Mouse (Mus musculus): ENCODE data around the gene Prpsap1. TPM values are rescaled to one million over a fixed set of nuclear protein-coding genes. Genes with fewer than 3 reads are reported as not detected.

The Prpsap1 gene
- not detected in 2 replicates for polyA plus RNA-seq (2012; ENCODE audit: insufficient read depth, insufficient read length, low replicate concordance, missing spikeins)

DNA sequence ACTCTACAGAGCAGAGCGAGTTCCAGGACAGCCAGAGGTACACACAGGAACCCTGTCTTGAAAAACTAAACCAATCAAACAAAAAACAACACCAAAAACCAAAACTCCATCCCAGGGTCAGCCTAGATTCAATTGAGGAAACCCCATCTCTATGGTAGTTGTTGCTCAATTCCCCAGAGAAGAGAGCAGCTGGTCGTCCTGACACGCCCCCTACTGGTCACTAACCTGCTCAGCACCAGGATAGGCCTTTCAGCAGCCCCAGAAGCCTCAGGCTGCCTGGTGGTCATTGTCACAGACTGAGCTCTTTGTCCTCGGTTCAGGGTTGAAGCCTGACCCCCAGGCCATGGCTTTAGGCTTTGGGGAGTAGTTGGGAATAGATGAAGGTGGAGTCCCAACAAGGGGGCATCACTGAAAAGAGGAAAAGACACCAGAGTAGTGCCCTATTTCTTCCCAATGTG is at the start of gene Prpsap1:
TSS of gene Prpsap1 (minus strand) at position 408 of the 458 bp plus-strand sequence.
- TF ChIP-seq POLR2A (IDR thresholded peaks at IDR 0.05; ENCODE audit: insufficient read depth, low read depth, low read length) = no peak
- TF ChIP-seq CTCF (IDR thresholded peaks at IDR 0.05; ENCODE audit: insufficient read depth, low read depth, low read length) = peak; percentile 57; the same call in 1 of the 2 replicates
- Histone ChIP-seq H3K4me3 (ENCODE audit: insufficient read depth, low read depth, low read length) (no peak within 1 kb of the TSS), H3K4me1 (ENCODE audit: control insufficient read depth, insufficient read depth, low read length) (peaks cover 24% of the 10 kb centered on the region), H3K27ac (ENCODE audit: insufficient read depth, low read depth, low read length) (no peak within 1 kb of the TSS)
- 27% methylated on average over 4 of the region's 4 CpGs for WGBS

- WGBS = 80% methylated on average over 4 of the region's 4 CpGs
- no peak overlapping the region for H3K27ac ChIP-seq (ENCODE audit: insufficient read depth, low read depth, low read length)
- H3K4me3 ChIP-seq (ENCODE audit: insufficient read depth, low read depth, low read length) = no peak overlapping the region
- H3K4me1 ChIP-seq (ENCODE audit: control insufficient read depth, insufficient read depth, low read length) = peaks cover 8% of the 10 kb centered on the region; the same call in 1 of the 2 replicates
- TF ChIP-seq POLR2A (IDR thresholded peaks at IDR 0.05; ENCODE audit: insufficient read depth, low read depth, low read length) (no peak), CTCF (IDR thresholded peaks at IDR 0.05; ENCODE audit: insufficient read depth, low read depth, low read length) (peak; percentile 71; the same call in 1 of the 2 replicates)
Observed at GRCm38 (mm10) chr11:116543110-116543509, 49.1 kb upstream of the Prpsap1 start.

DNA sequence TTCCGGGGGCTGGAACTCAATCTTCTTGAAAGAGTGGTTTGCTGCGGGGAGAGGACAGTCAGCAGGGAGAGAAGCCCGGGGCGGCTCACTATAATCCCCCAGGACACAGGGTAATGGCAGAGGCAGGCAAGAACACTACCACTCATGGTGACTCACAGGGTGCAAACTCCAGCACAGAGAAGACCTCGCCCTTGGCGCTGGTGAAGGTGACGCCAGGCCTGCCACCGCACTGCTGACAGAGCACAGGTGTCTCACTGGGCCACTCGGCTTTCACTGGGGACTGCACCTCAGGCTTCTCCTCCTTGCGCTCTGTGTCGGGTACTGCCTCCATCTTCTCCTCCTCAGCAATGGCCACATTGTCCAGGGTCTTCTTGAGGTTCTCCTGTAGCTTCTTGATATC is 47.2 kb upstream of the Prpsap1 start:
- H3K4me1 ChIP-seq (ENCODE audit: control insufficient read depth, insufficient read depth, low read length) = no peaks in the 10 kb centered on the region
- H3K27ac ChIP-seq (ENCODE audit: insufficient read depth, low read depth, low read length) = no peak overlapping the region
- no peak overlapping the region for H3K4me3 ChIP-seq (ENCODE audit: insufficient read depth, low read depth, low read length)
- WGBS = 83% methylated on average over 11 of the region's 11 CpGs
- TF ChIP-seq POLR2A (IDR thresholded peaks at IDR 0.05; ENCODE audit: insufficient read depth, low read depth, low read length) (no peak), CTCF (IDR thresholded peaks at IDR 0.05; ENCODE audit: insufficient read depth, low read depth, low read length) (no peak)

DNA sequence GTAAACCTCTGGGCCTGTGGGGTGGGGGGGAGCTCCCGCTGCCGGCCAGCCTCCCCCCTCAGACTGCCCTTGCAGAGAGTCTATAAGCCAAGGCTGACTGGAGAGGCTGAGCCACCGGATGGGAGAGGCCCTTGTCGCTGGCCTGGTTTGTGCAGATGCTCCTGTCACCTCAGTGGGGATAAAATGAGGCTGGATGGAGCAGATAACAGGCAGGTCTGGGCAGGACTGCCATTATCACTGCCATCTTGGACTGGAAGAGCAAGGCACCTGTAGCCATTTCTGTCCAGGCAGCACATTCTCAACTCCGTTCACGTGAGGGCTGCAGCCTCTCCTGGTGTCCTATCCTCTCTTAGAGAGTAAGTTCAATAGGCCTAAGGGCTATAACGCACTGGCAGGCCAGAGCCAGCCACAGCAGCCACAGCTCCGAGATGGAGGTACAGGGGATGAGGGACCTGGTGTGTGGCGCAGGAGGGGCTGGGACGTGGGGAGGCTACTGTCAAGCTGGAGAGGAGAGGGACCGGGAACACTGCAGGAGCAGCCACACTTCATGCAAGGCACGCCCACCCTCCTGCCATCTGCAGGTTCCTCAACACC is 44.2 kb upstream of the Prpsap1 start:
- H3K27ac ChIP-seq (ENCODE audit: insufficient read depth, low read depth, low read length) = no peak overlapping the region
- H3K4me1 ChIP-seq (ENCODE audit: control insufficient read depth, insufficient read depth, low read length) = peaks cover 10% of the 10 kb centered on the region
- TF ChIP-seq CTCF (IDR thresholded peaks at IDR 0.05; ENCODE audit: insufficient read depth, low read depth, low read length) (no peak), POLR2A (IDR thresholded peaks at IDR 0.05; ENCODE audit: insufficient read depth, low read depth, low read length) (no peak)
- H3K4me3 ChIP-seq (ENCODE audit: insufficient read depth, low read depth, low read length) = no peak overlapping the region
- 81% methylated on average over 12 of the region's 12 CpGs for WGBS

DNA sequence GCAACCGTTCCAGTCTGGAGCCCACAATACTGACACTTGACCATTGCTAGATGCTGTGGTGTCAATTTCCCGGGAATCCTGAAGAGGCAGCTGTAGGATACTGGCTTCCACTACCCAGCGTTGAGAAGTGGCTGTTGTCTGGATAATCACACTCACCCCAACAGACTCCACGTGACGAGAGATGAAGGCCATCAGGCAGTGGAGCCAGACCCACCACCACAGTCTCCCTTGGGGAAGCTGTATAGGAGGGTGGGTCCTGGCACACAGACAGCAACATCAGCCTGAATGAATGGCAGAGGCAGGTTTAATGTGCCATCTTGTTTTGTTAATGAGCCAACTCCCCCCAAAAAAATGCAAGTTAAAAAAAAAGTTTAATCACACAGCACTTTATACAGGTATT is 43.4 kb upstream of the Prpsap1 start:
- TF ChIP-seq POLR2A (IDR thresholded peaks at IDR 0.05; ENCODE audit: insufficient read depth, low read depth, low read length) (no peak), CTCF (IDR thresholded peaks at IDR 0.05; ENCODE audit: insufficient read depth, low read depth, low read length) (no peak)
- H3K4me1 ChIP-seq (ENCODE audit: control insufficient read depth, insufficient read depth, low read length) = peaks cover 18% of the 10 kb centered on the region
- WGBS = 68% methylated on average over 5 of the region's 5 CpGs
- no peak overlapping the region for H3K27ac ChIP-seq (ENCODE audit: insufficient read depth, low read depth, low read length)
- no peak overlapping the region for H3K4me3 ChIP-seq (ENCODE audit: insufficient read depth, low read depth, low read length)

DNA sequence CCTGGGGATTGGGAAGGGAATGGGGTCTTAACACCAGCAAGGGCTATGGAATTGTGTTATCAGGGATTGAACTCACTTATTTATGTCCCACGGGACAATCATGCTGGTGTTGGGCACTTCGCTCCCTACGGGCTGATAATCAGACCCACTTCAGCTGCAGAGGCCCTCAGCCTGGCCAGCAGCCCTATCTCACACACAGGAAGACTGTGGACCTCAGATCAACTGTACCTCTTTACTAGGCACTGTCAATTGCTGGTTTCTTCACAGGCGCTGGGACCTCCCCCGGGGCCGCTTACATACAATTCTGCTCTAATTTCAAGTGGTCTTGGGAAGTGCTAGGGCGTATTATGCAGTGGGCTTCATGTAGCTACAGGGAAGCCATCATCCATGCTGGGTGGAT is 42.7 kb upstream of the Prpsap1 start:
- TF ChIP-seq CTCF (IDR thresholded peaks at IDR 0.05; ENCODE audit: insufficient read depth, low read depth, low read length) (no peak), POLR2A (IDR thresholded peaks at IDR 0.05; ENCODE audit: insufficient read depth, low read depth, low read length) (no peak)
- no peak overlapping the region for H3K27ac ChIP-seq (ENCODE audit: insufficient read depth, low read depth, low read length)
- no peak overlapping the region for H3K4me3 ChIP-seq (ENCODE audit: insufficient read depth, low read depth, low read length)
- 93% methylated on average over 7 of the region's 7 CpGs for WGBS
- H3K4me1 ChIP-seq (ENCODE audit: control insufficient read depth, insufficient read depth, low read length) = peaks cover 24% of the 10 kb centered on the region

GRCm38 (mm10) chr11:116534154-116534865 is 40.3 kb upstream of the Prpsap1 start:
- Histone ChIP-seq H3K27ac (ENCODE audit: insufficient read depth, low read depth, low read length) (no peak overlapping the region), H3K4me1 (ENCODE audit: control insufficient read depth, insufficient read depth, low read length) (peaks cover 34% of the 10 kb centered on the region), H3K4me3 (ENCODE audit: insufficient read depth, low read depth, low read length) (peak overlapping the region; percentile 47)
- 15% methylated on average over 20 of the region's 20 CpGs for WGBS
- TF ChIP-seq CTCF (IDR thresholded peaks at IDR 0.05; ENCODE audit: insufficient read depth, low read depth, low read length) (peak; percentile 29; the same call in 1 of the 2 replicates), POLR2A (IDR thresholded peaks at IDR 0.05; ENCODE audit: insufficient read depth, low read depth, low read length) (no peak)

DNA sequence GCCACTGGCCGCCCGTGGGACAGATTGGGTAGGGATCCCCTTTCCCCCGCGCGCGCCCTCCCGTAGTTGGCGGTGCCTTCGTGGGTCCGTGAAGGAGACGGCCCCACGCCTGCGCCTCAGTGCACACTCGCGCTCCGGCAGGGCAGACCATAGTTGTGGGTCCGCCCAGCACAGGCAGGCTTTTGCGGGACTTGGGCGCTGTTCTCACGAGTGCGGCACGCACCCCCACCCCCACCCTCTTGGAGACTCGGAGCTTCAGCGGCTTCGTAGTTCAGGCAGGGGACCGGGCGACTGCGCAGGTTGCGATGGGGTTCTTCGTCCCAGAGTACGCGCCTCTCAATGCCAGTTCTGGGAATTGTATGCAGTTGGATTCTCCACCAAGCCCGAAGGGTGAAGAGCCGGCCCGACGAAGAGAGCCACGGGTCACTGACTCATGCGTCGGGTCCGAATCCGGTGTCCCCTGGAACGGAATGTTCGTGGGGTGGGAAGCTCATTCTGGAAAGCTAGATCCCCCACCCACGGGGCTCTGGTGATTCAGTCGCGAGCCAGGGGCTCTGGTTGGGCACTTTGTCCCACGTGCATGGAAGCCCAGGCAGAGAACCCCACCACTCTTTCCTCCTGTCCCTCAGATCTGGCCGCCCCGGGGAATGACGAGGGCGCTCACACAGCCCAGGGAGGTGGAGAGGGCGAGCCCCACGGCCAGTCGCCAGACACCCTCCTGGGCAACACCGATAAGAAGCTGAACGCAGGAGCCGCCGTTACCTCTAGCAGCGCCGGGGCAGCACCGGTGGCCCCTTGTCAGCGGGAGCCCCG is 39.5 kb upstream of the Prpsap1 start:
- 1% methylated on average over 63 of the region's 63 CpGs for WGBS
- H3K4me3 ChIP-seq (ENCODE audit: insufficient read depth, low read depth, low read length) = peak overlapping the region; percentile 47
- peaks cover 34% of the 10 kb centered on the region for H3K4me1 ChIP-seq (ENCODE audit: control insufficient read depth, insufficient read depth, low read length)
- no peak overlapping the region for H3K27ac ChIP-seq (ENCODE audit: insufficient read depth, low read depth, low read length)
- TF ChIP-seq CTCF (IDR thresholded peaks at IDR 0.05; ENCODE audit: insufficient read depth, low read depth, low read length) (no peak), POLR2A (IDR thresholded peaks at IDR 0.05; ENCODE audit: insufficient read depth, low read depth, low read length) (no peak)
